Mouse (Mus musculus) 416B (cell line): ENCODE measurements around the gene Col4a6.
A peak's percentile ranks its signal among the peaks of the same experiment; 100 is the strongest.

Source experiments
- DNase-seq: peaks from one replicate; pipeline ENCODE4 v3.0.0; 2011; ENCODE audit warnings: low read depth

Gene Col4a6

GRCm38 (mm10) chrX:141249636-141250035, 224.2 kb downstream of the Col4a6 start:
- peak; percentile 16 for DNase-seq

- DNase-seq, result peak; percentile 11
Observed at GRCm38 (mm10) chrX:141236564-141237333, 237.1 kb downstream of the Col4a6 start.

GRCm38 (mm10) chrX:141228169-141228568, 245.7 kb downstream of the Col4a6 start:
- DNase-seq, result no peak

- DNase-seq, result peak; percentile 13
Observed at GRCm38 (mm10) chrX:141212802-141213201, 261.1 kb downstream of the Col4a6 start.

- no peak for DNase-seq
Observed at GRCm38 (mm10) chrX:141198993-141199392, 274.9 kb downstream of the Col4a6 start.

GRCm38 (mm10) chrX:141195036-141195435, 278.8 kb downstream of the Col4a6 start:
- DNase-seq, result no peak

GRCm38 (mm10) chrX:141175353-141175752, 298.5 kb downstream of the Col4a6 start:
- peak; percentile 26 for DNase-seq

- peak; percentile 26 for DNase-seq
Observed at GRCm38 (mm10) chrX:141165067-141165466, 308.8 kb downstream of the Col4a6 start.

GRCm38 (mm10) chrX:141160371-141160770, 313.5 kb downstream of the Col4a6 start:
- no peak for DNase-seq

- no peak for DNase-seq
Observed at GRCm38 (mm10) chrX:141158160-141158559, 315.7 kb downstream of the Col4a6 start.

GRCm38 (mm10) chrX:141157626-141158025, 316.2 kb downstream of the Col4a6 start:
- no peak for DNase-seq

- peak; percentile 52 for DNase-seq
Observed at GRCm38 (mm10) chrX:141156696-141157095, 317.2 kb downstream of the Col4a6 start.

- no peak for DNase-seq
Observed at GRCm38 (mm10) chrX:141151182-141151581, 322.7 kb downstream of the Col4a6 start.

- no peak for DNase-seq
Observed at GRCm38 (mm10) chrX:141150290-141150689, 323.6 kb downstream of the Col4a6 start.

- DNase-seq, result no peak
Observed at GRCm38 (mm10) chrX:141149705-141150104, 324.2 kb downstream of the Col4a6 start.
